Mouse (Mus musculus): ENCODE results near the gene Rmnd1. TPM values are rescaled to one million over a fixed set of nuclear protein-coding genes. Genes with fewer than 3 reads are reported as not detected.

Gene Rmnd1
- 59.6 and 60.1 TPM in 2 replicates for polyA plus RNA-seq (2012; rRNA removed)

DNA sequence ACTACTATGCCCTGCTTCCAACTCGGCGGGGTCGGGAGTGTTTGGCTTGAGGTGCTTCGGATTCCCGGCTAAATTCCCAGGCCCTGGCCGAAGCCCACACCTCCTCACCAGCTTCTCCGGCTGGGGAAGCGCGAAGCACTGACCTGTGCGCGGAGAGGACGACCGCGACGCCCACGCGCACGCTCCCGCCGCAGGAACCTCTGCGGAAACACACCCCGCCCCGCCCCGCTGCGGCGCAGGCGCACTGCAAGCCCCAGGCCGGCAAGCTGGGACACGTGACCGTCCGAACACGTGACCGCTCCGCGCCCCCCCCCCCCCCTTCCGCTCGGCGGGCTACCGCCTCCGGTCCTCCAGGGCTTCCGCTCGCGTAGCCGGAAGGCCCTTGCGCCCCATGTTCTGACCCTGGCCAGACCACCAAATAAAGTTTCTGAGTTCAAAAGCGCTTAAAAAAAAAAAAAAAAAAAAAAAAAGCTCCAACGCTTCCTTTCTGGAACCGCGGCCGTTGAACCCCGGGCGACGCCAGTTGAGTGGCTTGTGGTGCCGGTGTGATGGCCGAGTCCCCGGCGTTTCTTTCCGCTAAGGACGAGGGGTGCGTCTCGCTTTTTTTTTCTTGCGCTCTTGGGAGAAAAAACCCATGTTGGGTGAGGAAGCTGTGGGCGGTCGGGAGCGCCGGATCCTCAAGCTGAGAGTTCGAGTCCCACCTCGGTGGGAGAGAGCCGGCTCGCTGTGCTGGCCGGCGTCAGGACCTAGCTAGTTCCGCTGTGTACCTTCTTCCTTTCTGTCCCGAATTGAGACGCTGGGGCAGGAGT is at the start of gene Rmnd1, which contains the start of gene Armt1:
Rmnd1 (minus strand) TSS at position 266 of the 809 bp plus-strand sequence.
Armt1 (plus strand) TSS at position 345 of the 809 bp plus-strand sequence.

DNA sequence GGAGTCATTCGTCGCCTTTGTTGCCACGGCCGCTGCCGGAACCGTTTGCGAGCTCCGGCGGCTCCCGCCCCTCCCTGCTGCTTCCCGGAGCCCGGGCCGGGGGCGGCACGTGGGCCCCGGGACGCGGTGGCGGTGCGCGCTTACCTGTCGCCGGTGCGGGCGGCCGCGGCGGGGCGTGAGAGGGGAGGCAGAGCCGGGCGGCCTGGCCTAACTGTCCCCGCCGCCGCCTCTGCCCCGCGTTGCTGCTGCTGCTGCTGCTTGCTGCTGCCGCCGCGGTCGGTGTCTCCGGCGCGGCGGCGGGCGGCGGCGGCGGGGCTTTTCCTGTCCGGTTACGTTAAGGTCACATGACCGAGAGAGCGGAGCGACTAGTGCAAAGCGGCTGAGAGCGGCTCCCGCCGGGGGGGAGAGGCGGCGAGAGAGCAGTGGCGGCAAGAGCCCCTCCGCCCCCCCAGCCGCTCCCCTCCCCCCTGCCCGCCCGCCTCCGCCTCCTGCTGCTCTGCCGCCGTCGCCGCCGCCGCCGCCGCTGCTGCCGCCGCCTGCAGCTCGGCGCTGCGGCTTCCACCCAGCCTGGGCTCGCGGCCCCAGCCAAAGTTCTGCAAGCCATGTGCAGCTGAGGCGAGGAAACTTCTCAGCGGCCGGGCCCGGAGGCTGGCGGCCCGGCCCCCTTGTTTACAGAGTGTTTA is 44.3 kb downstream of the Rmnd1 start, which contains the start of gene Zbtb2:
Zbtb2 (minus strand) TSS at position 408 of the 683 bp plus-strand sequence.

Other genes with a start within 250 kb of the Rmnd1 start
- gene Akap12, start 166.0 kb downstream of the Rmnd1 start, polyA plus RNA-seq (2012; rRNA removed): 24.0 and 27.5 TPM in 2 replicates
- gene Zbtb2, start 44.3 kb downstream of the Rmnd1 start, polyA plus RNA-seq (2012; rRNA removed): 12.3 and 13.1 TPM in 2 replicates
- 11.4 and 12.0 TPM in 2 replicates for gene Armt1, start 79 bp upstream of the Rmnd1 start, polyA plus RNA-seq (2012; rRNA removed)
- gene Ccdc170, start 50.1 kb upstream of the Rmnd1 start, polyA plus RNA-seq (2012; rRNA removed): 0.45 and 0.47 TPM in 2 replicates
- 0.64 and 0.65 TPM in 2 replicates for gene Esr1, start 179.2 kb upstream of the Rmnd1 start, polyA plus RNA-seq (2012; rRNA removed)

Data from central nervous system, embryonic 18 days (tissue).